Mouse (Mus musculus): ENCODE results near the gene Plcd3.

The Plcd3 gene

DNA sequence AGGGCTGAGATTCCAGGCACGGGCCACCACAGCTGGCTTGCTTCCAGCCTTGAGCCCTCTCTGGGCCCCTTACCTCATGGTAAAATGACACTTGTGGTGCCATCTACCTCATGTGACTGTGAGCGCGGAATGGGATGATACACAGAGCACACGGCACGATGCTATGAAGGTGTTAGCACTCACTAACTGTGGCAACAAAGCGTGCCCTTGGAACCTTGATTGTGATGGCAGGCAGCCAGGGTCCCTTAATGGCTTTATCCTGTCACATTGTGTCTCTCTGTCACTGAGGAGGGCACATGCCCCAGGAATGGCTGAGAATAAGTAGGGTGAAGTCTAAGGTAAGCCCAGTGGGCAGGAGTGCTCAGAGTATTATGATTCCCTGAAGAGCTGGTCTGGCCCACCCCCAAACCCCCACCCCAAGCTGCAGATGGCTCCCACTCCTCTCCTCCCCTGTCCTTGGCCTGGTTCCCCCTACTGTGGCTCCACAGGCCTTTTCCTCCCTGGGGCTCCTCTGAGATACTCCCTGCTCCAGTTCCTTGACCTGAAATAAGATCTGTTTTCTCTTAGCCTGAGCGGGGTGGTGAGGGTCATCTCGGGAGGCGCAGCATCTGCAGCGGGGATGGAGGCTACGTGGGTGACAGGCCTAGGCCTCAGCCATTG is 2.8 kb downstream of the Plcd3 start:
- no peak for DNase-seq (ENCODE audit: low read depth, low spot score)

DNA sequence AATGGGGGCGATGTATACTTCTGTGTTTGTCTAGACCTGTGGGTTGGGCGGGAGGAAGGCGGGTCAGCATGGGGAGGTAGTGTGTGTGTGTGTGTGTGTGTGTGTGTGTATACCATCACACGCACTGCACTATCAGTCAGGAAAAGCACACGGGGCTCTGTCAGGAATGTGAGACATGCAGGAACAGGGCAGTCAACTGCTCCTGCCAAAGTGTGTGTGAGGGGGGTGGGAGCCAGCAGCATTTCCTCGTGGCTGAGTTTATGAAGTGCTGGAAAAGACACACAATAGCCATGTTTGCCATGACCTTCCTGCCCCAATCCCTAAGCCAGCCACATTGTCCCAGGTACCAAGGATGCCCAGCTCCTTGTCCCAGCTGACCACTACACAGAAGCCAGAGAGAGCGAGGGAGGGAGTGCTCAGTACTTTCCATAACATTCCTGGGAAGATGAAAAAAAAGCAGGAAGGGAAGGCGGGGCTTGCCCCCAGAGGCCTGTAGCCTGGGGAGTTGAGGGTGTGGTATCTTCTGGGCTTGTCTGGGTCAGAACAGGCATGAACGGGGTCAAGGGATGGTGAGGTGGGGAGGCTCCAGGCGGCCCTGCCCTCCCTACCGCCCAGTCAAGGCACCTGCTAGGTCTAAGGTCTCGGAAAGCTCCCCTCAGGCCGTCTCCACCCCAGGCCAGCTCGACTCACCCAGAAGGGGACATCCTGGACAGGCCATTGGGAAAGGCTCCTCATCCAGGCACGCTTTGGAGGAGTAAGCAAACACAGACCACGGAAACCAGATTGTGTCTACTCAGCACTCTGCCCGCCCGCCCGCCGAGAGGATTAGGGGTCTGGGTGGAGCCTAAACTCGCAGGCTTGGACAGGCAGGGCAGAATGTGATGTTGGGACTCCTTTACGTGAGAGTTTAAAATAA is 4.2 kb downstream of the Plcd3 start:
- no peak for DNase-seq (ENCODE audit: low read depth, low spot score)

DNA sequence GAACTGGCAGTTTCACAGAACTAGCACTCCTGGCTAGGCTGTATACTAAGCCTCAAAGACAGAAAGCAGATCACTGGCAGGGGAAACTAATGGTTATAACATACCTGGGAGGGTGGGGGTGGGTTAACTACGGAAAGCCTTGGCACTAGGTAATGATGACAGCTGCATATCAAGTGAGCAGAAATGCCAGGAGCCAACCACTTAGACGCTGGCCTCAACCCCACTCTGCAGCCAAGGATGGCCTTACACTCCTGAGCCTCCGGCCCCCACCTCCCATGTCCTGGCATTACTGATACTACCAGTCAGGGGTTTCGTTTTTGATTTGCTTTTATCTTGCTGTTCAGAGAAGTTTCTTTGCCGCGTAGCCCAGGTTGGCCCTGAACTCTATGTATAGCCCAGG is 5.7 kb downstream of the Plcd3 start:
- no peak for DNase-seq (ENCODE audit: low read depth, low spot score)

DNA sequence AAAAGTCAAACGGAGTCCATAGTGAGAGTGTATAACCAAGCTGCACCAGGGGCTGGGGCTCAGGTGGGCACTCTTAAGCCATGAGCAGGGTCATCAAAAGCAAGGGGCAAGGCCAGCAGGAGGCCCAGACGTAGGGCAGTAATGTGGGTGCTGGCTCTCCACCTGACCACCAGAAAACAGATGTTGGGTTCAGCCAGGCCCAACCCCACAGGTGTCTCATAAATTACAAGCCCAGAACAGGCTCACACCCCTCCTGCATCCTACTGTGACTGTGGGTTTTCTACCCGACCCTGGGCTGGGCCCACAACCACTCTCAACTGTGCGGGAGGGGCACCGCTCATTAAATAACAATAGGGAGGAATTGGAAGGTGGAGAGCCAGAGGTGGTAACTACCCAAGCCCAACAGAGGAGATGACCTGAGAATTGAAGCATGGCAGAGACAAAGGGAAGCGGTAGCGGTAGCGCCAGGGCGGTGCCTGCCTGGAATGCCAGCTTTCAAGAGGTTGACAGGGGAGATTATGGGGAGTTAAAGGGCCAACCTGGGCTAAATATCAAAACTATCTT is 6.3 kb downstream of the Plcd3 start:
- no peak for DNase-seq (ENCODE audit: low read depth, low spot score)

DNA sequence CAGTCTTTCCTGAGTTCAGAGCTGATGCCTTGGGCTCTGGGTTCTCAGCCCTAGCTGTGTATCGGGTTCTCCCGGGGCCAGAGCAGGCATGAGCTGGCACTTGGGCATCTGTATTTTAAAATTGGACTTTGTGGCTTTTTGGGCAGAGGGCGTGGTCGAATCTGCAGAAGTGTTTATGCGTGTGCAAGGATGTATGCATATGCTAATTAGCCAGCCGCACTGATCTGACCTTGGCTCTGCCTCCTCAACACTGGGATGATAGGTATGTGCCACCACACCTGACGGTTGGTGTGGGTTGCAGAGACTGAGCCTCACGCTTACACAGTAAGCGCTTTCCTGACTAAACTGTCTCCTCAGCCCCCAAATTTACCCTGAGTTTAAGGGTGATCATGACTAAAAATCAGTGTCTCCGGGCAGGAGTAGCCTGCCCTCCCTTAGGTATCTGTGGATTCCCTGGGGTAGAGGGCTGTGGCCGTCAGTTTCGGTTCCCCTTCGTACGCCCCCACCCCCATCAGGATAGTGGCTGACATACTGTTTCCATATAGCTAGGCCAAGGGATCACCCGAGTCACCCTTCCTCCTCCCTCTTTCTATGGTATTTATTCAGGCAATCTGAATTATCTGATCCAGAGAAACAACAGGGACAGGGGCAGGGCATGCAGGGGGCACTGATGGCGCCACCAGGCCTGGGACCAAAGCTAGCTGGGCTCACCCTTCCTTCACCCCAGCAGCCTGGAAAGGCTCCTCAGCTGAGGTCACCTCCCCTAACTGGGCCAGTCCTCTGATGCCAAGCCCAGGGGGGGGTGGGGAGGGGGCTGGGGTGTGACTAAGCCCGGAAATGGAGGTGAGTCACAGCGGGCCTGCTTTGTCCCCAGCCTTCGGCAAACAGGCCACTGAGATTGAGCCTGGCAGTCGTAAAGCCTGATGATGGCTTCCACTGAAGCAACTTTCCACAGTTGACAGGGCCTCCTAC is 7.3 kb downstream of the Plcd3 start:
- DNase-seq (ENCODE audit: low read depth, low spot score), result no peak

DNA sequence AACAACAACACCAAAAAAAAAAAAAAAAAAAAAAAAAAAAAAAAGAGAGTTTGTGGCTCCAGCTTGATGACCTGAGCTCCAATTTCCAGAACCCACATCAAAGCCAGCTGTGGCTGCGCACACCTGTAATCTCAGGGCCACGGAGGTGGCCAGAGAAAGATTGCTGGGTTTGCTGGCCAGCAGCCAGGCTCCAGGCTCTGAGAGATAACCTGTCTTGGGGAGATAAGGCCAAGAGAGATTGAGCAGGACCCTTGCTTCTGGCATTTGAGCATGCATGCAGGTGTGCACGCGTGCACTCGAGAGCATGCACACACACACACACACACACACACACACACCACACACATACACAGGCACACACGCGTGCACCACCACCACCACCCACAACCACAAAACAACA is 8.2 kb downstream of the Plcd3 start:
- no peak for DNase-seq (ENCODE audit: low read depth, low spot score)

DNA sequence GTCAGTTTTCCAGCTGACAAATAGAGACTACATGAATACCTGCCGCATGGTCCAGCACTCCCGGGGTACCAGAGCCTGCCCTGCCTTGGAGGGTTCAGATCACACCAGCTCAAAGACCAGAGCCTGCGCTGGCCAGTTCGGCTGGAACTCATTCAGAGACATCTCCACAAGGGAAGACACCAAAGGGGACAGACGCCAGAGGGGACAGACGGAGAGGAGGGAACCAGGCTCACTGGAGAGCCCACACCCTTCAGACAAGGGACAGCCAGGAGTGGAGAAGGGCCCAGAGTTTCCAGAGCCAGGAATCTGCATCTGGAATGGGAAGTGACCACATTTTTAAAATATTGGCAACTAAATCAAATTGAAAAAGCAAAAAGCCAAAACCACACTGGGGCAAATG is 19.8 kb downstream of the Plcd3 start:
- DNase-seq (ENCODE audit: low read depth, low spot score), result no peak

DNA sequence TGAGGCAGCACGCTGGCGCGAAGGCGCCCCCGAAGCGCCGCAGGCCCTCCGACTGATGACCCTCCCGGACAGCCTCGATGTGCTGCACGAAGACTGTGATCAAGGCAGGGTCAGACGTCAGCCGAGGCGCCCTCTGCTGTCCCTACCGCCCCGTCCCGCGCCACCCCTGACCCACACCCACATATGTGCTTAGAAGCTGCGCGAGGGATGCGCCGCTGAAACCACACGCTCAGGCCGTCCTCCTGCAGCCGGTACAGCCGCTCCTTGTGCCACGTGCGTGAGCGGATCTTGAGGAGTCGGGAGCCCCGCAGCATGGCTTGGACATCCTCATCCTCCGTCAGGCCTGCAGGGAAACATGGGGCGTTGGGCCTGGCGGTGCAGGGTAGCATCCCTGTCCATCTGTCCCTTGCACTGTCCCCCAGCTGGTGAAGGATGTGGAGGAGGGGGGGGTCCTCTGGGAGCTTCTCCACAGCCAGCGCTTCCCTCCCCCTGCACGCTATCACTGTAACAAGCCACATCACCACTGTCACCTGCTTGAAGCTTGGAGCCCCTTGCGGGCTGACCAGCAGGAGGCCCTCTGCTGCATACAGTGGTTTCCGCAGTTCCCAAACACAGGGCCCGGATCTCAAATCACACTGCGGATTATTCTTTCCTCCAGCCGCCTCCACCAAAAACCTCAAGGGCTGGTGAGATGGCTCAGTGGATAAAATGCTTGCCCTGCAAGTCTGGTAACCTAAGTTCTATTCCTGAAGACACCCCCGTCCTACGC is 21.0 kb downstream of the Plcd3 start:
- DNase-seq (ENCODE audit: low read depth, low spot score), result peak; percentile 38

DNA sequence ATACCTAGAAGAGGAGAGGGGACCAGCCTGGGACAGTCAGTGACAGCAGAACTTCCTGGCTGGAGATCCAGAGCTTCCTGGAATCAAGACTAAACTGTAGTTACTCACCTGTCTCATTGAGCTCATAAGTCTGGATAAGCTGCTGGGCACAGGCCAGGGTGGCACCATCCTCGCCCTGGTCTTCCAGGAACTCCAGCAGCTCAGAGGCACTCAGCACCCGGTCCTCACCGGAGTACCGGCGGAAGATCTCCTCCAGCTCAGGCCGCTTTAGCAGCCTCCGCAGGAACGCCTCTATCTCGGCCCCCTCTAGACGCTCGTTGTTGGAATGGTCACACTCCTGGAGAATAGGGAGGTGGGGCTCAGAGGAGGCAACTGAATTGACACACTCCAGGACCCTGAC is 23.3 kb downstream of the Plcd3 start:
- no peak for DNase-seq (ENCODE audit: low read depth, low spot score)

DNA sequence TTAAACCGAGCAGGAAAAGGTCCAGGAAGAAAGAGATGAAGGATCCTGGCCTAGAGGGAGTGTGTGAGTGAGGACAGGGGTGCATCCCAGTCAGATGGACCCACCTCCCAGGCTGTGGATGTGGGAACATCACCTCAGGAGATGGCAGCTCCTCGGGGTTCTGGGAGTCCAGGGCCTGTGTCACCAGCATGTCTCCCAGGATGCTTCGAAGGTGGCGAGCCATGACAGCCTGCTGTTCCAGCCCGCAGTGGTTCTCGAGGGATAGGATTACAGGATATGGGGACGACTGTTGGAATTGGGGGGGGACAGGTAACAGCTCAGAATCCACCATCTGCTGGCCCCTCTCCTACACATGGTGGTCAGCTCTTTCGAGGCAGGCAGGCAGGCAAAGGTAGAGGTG is 24.9 kb downstream of the Plcd3 start:
- no peak for DNase-seq (ENCODE audit: low read depth, low spot score)

DNA sequence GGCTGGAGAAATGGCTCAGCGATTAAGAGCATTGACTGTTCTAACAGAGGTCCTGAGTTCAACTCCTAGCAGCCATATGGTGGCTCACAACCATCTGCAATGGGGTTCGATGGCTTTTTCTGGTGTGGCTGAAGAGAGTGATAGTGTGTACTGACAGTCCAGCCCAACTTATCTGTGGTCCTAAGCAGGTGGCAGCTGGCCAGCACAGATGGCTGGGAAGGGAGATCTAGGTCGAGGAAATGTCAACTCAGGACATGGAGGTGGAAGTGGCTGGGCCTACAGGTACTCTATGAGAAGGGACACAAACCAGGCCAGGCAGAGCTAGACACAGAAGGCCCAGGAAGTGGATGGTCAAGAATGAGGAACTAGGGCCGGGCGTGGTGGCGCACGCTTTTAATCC is 25.4 kb downstream of the Plcd3 start:
- no peak for DNase-seq (ENCODE audit: low read depth, low spot score)

DNA sequence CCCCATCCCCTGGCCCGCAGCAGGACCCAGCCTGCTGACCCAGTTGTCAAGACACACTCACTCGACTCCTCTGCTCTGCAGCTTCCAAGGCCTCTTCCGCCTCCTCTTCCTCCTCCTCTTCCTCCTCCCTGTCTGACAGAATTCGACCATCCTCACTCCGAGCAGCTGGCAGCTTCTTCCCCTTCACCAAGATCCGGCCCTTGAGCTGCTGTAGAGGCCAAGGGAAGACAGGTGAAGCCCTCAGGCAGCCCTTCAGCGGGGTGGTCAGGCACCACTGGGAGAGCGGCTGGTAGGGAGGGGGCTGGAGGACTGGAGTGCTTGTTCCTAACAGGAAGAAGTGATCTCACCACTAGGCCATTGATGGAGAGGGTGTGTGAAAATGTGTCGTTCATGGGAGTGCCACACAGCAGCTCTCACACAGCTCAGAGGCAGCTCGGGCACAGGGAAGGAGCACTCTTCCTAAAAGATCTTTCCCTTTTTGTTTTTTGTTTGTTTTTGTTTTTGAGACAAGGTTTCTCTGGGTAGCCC is 26.6 kb downstream of the Plcd3 start:
- no peak for DNase-seq (ENCODE audit: low read depth, low spot score)

DNA sequence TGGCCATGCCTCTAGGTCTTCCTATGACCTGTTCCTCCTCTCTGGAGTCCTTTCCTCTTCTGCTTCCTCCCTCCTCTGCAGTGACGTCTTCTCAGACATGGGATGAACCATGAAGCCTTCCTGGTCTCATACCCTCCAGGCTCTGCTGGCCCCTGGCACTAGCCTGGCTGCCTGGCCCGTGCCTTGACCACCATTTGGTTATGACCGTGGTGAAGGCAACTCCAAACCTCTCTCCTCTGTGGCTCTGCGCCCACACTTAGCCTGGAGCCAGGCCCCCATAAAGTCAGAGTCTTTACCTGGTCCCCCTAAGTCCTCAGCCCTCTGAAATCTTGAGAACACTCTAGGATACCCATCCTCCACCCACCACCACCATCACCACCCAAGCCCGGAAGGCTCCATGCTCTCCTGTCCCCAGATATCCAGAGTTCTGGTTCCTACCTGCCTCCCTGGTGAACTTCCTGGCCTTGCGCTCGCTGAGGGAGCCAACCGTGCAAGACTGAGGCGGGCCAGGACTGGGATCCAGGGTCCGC is 27.3 kb downstream of the Plcd3 start:
- DNase-seq (ENCODE audit: low read depth, low spot score), result no peak

DNA sequence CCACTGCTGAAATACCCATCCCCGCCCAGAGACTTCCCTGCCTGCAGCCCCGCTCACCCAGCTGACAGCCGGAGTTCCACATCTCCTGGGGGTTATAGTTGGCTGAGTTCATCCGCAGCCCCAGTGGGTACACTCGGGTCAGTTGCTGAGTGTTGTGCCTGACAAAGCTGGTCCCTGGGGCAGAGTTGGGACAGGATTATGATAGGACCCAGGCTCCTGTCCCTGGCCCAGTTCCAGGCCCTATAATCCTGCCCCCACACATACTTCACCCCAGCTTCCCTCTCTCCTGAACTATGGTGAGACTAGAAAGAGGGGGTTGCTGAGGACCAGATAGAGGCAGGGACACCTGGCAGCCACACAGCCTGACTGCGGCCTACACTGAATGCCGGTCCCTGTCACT is 27.8 kb downstream of the Plcd3 start:
- no peak for DNase-seq (ENCODE audit: low read depth, low spot score)

DNA sequence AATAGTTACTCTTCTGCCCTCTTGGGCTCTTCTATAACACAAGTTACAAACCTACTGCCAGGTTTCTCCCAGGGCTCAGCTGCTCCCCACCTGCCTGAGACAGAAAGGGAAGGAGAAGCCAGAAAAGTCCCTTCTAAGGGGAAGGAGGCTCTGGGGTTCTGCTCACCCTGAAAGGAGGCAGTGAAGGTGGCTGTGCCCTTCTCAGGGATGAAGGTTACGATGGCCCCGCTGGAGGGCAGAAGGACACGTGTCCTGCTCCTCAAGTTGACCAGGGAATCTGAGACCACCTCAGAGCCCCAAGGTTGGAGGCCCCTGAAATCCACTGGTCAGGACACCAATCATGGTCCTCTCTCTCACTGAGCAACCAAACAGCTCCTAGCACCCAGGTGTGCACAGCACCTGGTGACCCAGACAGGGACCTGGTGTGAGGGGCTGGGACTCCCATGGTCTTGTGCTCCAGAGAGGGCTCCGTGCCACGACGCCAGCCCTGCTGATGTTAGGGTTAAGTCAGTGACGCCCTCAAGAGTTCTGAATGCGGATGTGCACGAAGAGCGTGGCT is 31.1 kb downstream of the Plcd3 start:
- no peak for DNase-seq (ENCODE audit: low read depth, low spot score)

DNA sequence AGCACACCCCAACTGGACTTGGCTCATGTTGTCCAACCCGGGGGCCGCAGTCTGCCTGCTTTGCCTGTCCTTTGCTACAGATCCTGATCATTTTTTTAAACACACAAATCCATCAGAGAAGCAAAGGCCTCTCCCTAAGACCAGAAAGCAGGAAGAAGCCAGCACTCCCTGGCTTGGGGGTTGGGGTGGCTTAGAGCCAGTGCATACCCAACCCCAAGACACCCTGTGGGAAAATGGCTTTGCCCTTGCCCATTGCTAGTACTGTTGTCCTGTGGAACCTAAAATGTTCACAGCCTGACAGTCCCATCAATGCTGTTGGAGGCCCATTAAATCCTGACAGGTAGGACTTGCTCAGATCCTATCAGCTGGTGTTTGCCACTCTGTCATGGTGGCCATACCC is 31.7 kb downstream of the Plcd3 start:
- no peak for DNase-seq (ENCODE audit: low read depth, low spot score)

DNA sequence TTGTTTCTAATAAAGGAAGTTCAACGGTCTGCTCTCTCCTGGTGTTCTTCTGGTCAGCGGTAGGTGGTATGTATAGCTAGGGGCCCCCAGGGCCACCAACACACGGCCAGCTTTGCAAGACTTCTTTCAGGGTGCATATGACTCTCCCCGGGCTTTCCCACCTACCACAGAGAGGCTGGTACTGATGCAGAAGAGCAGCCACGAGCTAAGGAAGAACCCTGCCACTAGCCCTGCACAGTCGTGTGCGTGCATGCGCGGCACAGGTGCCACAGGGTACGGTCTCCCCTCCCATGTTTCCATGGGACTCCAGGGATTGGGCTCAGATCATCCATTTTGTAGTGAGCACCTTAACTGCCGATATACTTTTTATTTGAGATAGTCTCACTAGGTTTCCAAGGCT is 32.6 kb downstream of the Plcd3 start:
- DNase-seq (ENCODE audit: low read depth, low spot score), result no peak

DNA sequence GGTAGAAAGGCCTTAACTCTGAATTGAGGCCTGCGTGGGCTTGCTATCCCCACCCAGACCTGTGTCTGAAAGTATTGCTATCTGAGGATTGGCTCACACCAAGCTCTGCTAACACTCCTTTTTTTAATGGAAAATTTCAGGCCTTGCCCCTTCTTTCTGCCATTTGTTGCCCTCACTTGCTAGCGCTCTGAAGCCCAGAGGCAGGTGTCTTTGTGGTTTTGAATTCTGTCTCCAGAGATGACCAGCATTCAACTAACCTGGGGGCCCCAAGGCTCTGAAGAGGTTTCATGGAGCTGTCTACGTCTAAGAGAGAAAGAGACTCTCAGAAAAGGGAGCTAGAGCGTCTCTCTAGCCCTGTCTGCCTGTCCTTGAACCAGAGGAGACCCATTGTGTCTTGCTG is 33.2 kb downstream of the Plcd3 start:
- no peak for DNase-seq (ENCODE audit: low read depth, low spot score)

DNA sequence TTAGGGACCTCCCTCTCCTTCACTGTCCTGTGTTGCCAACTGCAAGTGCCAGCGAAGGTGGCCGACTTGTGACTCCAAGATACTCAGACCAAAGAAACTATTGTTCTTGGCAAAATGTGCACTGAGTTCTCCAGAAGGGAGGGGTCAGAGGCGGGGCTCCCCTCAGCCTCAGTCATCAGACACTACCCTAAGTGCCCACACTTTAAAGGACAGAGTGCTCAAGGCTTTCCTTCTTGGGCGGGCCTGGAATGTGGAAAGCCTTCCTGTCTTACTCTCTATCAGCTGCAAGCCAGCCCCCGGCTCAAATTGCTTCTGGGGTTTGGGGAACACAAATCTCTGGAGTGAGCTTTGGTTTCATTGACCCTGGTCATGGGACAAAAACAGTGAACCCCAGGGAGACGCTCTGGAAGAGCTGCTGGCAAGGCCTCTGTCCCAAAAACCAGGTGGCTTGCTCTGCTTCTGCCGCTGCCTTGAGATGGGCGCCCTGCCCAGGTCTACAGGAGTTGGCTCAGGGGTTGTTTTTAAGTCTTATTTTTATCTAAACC is 33.9 kb downstream of the Plcd3 start:
- DNase-seq (ENCODE audit: low read depth, low spot score), result no peak

DNA sequence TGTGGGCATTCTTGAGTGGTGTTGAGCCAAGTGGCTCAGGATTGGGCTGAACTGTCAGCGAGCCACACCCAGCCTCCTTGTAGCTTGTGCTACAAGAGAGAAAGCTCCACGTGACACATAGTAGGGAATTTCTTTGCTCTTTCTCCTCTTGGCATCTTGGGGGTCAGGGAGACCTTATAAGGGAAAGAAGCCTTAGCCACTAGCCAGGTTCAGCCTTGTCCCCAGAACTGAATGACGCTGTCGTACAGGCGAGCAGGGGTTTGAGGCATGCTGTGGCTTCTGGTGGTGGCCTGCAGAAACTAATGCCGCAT is 34.5 kb downstream of the Plcd3 start:
- DNase-seq (ENCODE audit: low read depth, low spot score), result no peak
